Mouse (Mus musculus) forebrain, postnatal 0 days (tissue): ENCODE results near the gene Krt87. TPM values are rescaled to one million over a fixed set of nuclear protein-coding genes. Genes with fewer than 3 reads are reported as not detected.
A peak's percentile ranks its signal among the peaks of the same experiment; 100 is the strongest.

Experiments
- ATAC-seq: fragments of 200-750 bp; cut with Nextera tagmentation; 2 replicates; pipeline ENCODE4 v1.8.0; 2017; ENCODE audit warnings: mild to moderate bottlenecking, moderate library complexity
- DNase-seq: peaks from one replicate; pipeline ENCODE4 v3.0.0-alpha.2; 2015
- H3K27ac ChIP-seq: fragments of 300-500 bp; sonication (generic); 2 replicates; pipeline ENCODE4 v1.5.1; 2014; ENCODE audit warnings: low read depth, mild to moderate bottlenecking, antibody characterized with exemption, low read length, moderate library complexity, mixed read lengths
- H3K27me3 ChIP-seq: fragments of 300-500 bp; sonication (generic); 2 replicates; pipeline ENCODE4 v1.6.1; 2014; ENCODE audit warnings: mild to moderate bottlenecking, low read length, mixed read lengths; ENCODE audit not compliant: insufficient read depth
- H3K36me3 ChIP-seq: fragments of 300-500 bp; sonication (generic); 2 replicates; pipeline ENCODE4 v1.6.1; 2014; ENCODE audit warnings: mild to moderate bottlenecking, moderate library complexity; ENCODE audit not compliant: insufficient read depth
- H3K4me1 ChIP-seq: fragments of 300-500 bp; sonication (generic); 2 replicates; pipeline ENCODE4 v1.6.1; 2014; ENCODE audit warnings: antibody characterized with exemption; ENCODE audit not compliant: insufficient read depth
- H3K4me2 ChIP-seq: fragments of 300-500 bp; sonication (generic); 2 replicates; pipeline ENCODE4 v1.6.1; 2014; ENCODE audit warnings: low read depth, mild to moderate bottlenecking, moderate library complexity
- H3K4me3 ChIP-seq: fragments of 300-500 bp; sonication (generic); 2 replicates; pipeline ENCODE4 v1.5.1; 2014; ENCODE audit warnings: low read depth, low read length, mixed read lengths
- H3K9ac ChIP-seq: fragments of 300-500 bp; sonication (generic); 2 replicates; pipeline ENCODE4 v1.6.1; 2014; ENCODE audit warnings: mild to moderate bottlenecking
- H3K9me3 ChIP-seq: fragments of 300-500 bp; sonication (generic); 2 replicates; pipeline ENCODE4 v1.6.1; 2016; ENCODE audit warnings: low read length
- CTCF ChIP-seq: sonication (generic); IDR thresholded peaks from 2 replicates; pipeline ENCODE4 v1.5.1; 2016; ENCODE audit warnings: antibody characterized with exemption, control low read depth, low read depth
- WGBS: fragments of 180-500 bp; shearing (Covaris S2); extraction: QIAGEN DNeasy Blood & Tissue Kit; methylation state at CpG from one replicate; pipeline ENCODE4 v1.1.7; 2014; 5-methylcytosine and 5-hydroxymethylcytosine counted together
- polyA plus RNA-seq: library from polyadenylated mRNA; unstranded; fragments of >200 nt; fragmentation: Nextera tagmentation; extraction: Ambion mirVana; gene quantifications from 2 replicates; pipeline ENCODE4 v1.2.1, GENCODE M21; 2015
- total RNA-seq: library from RNA; depleted of rRNA; stranded (reverse); fragments of >200 nt; gene quantifications from 2 replicates; pipeline ENCODE4 v1.2.3, GENCODE M21; 2014

The Krt87 gene
- total and polyA plus RNA-seq, 2 experiments from 2014 or later = 0.36 to 0.52 TPM

DNA sequence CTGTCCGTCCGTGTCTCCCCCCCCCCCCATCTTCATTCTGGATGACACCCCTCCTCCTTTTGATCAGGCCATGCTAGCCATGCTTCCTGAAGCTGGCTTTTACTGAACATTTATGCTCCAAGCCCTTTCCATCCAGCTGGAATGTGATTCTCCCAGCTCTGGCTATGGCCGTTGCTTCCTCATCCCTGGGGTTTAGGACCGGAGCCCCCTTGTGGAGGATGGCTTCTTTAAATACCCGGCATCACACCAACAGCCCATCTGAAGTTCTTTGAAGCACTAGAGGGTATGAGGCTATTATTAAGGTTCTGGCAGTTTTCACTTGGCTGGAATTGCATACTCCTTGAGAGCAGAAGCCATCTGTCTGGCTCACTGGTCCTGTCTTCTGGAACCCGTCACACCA, 17.7 kb downstream of the Krt87 start:
- H3K9ac ChIP-seq = no peak overlapping the region
- DNase-seq (peak; percentile 32), ATAC-seq (no peak)
- H3K27me3 ChIP-seq = no peaks in the 10 kb centered on the region
- H3K4me2 ChIP-seq = no peak overlapping the region
- H3K4me1 ChIP-seq = no peaks in the 10 kb centered on the region
- no peaks in the 10 kb centered on the region for H3K9me3 ChIP-seq
- H3K27ac ChIP-seq = no peak overlapping the region
- TF ChIP-seq CTCF = peak; percentile 50
- H3K4me3 ChIP-seq = no peak overlapping the region
- WGBS = 48% methylated on average over 6 of the region's 6 CpGs
- no peaks in the 10 kb centered on the region for H3K36me3 ChIP-seq

- ATAC-seq = peak; percentile 90
- Histone ChIP-seq H3K9me3 (no peaks in the 10 kb centered on the region), H3K27me3 (no peaks in the 10 kb centered on the region), H3K4me2 (no peak overlapping the region), H3K4me1 (no peaks in the 10 kb centered on the region), H3K4me3 (no peak overlapping the region), H3K27ac (no peak overlapping the region), H3K36me3 (no peaks in the 10 kb centered on the region), H3K9ac (no peak overlapping the region)
- TF ChIP-seq CTCF = no peak
- peak; percentile 49 for DNase-seq
- WGBS = 74% methylated on average over 4 of the region's 4 CpGs
These were observed 19.7 kb downstream of the Krt87 start for GRCm38 (mm10) chr15:101418950-101419349.

GRCm38 (mm10) chr15:101414807-101415565, 23.6 kb downstream of the Krt87 start:
- TF ChIP-seq CTCF = no peak
- Histone ChIP-seq H3K36me3 (no peaks in the 10 kb centered on the region), H3K4me2 (no peak overlapping the region), H3K27me3 (peaks cover 6% of the 10 kb centered on the region), H3K4me3 (no peak overlapping the region), H3K9ac (no peak overlapping the region), H3K4me1 (no peaks in the 10 kb centered on the region), H3K9me3 (no peaks in the 10 kb centered on the region), H3K27ac (no peak overlapping the region)
- no peak for ATAC-seq
- 38% methylated on average over 11 of the region's 11 CpGs for WGBS
- no peak for DNase-seq

DNA sequence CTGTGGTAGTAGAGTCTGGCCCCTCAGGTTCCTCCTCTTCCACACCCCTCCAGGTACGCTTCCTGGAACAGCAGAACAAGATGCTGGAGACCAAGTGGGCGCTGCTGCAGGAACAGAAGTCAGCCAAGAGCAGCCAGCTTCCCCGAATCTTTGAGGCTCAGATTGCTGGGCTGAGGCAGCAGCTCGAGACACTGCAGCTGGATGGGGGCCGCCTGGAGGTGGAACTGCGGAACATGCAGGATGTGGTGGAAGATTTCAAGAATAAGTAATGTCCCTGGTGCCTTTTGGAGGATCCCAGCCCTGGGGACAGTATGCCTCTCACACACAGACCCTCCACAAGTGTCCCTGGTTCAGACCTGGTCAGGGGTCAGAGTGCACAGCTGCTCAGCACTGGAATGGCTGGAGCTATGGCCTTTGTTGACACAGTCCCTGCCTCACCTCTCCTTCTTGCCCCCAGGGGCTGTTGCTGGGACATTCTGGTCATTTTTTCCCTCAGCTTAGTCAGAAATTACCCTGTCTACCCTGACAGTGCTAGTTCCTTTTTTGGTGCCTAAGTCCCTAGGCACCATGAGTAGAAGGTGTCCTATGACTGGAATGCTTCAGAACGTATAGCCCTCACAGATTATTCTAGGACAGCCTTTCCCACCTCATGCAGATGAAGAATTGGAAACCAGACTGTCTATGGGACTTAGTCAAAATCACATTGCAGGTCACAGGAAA, 24.5 kb downstream of the Krt87 start:
- Histone ChIP-seq H3K27ac (no peak overlapping the region), H3K27me3 (peaks cover 6% of the 10 kb centered on the region), H3K36me3 (no peaks in the 10 kb centered on the region), H3K9ac (no peak overlapping the region), H3K9me3 (no peaks in the 10 kb centered on the region), H3K4me1 (no peaks in the 10 kb centered on the region), H3K4me2 (no peak overlapping the region), H3K4me3 (no peak overlapping the region)
- no peak for DNase-seq
- no peak for TF ChIP-seq CTCF
- ATAC-seq = no peak
- WGBS = 60% methylated on average over 7 of the region's 7 CpGs

- Histone ChIP-seq H3K4me2 (no peak overlapping the region), H3K36me3 (no peaks in the 10 kb centered on the region), H3K27me3 (peaks cover 6% of the 10 kb centered on the region), H3K27ac (no peak overlapping the region), H3K4me3 (no peak overlapping the region), H3K9me3 (no peaks in the 10 kb centered on the region), H3K9ac (no peak overlapping the region), H3K4me1 (no peaks in the 10 kb centered on the region)
- ATAC-seq = no peak
- DNase-seq = no peak
- TF ChIP-seq CTCF = no peak
- 22% methylated on average over 31 of the region's 31 CpGs for WGBS
These were observed 26.4 kb downstream of the Krt87 start for GRCm38 (mm10) chr15:101412188-101412587.

DNA sequence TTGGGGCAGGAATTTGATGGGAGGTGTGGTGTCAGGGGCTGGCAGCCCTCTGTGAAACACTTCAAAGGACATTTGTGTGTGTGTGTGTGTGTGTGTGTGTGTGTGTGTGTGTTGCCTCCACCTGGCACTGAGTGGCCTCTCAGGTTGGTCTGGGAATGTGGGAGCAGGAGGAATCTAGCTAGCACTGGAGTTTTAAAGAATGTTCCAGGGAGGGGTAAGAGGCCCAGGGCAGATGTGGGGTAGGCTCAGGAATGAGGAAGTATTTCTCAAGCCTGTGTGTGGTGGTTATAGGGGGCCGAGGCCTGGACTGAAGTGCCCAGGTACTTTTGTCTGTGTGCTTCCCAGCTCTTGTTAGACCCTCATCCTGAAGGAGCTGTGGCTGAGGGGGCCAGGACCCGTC, 27.8 kb downstream of the Krt87 start, which contains the start of gene Krt7:
TSS of gene Krt7 (plus strand) at position 269 of the 400 bp plus-strand sequence.
- Histone ChIP-seq H3K36me3 (no peaks in the 10 kb centered on the region), H3K4me1 (no peaks in the 10 kb centered on the region), H3K4me2 (no peak within 1 kb of the TSS), H3K27ac (no peak within 1 kb of the TSS), H3K4me3 (no peak within 1 kb of the TSS), H3K27me3 (peaks cover 6% of the 10 kb centered on the region), H3K9me3 (no peaks in the 10 kb centered on the region), H3K9ac (no peak within 1 kb of the TSS)
- ATAC-seq = no peak
- no peak for DNase-seq
- no peak for TF ChIP-seq CTCF
- WGBS = 61% methylated on average over 2 of the region's 2 CpGs

- no peak overlapping the region for H3K4me2 ChIP-seq
- no peaks in the 10 kb centered on the region for H3K36me3 ChIP-seq
- H3K4me3 ChIP-seq = no peak overlapping the region
- DNase-seq (no peak), ATAC-seq (no peak)
- H3K4me1 ChIP-seq = no peaks in the 10 kb centered on the region
- H3K9ac ChIP-seq = no peak overlapping the region
- H3K27ac ChIP-seq = no peak overlapping the region
- WGBS = 60% methylated on average over 8 of the region's 8 CpGs
- no peak for TF ChIP-seq CTCF
- H3K27me3 ChIP-seq = no peaks in the 10 kb centered on the region
- no peaks in the 10 kb centered on the region for H3K9me3 ChIP-seq
These were observed 40.3 kb downstream of the Krt87 start for GRCm38 (mm10) chr15:101398269-101398668.
